Mouse (Mus musculus) layer of hippocampus, adult 9-11 months (tissue): ENCODE measurements around the gene Il11.
"Not testable (repeated sequence)": the region's sequence is repeated elsewhere in the genome, so short reads cannot be mapped to it uniquely, and the experiment has no call there.

Source experiments
- DNase-seq: peaks from one replicate; pipeline ENCODE4 v3.0.0; 2022

The Il11 gene

GRCm38 (mm10) chr7:4782759-4783158 is at the start of gene Il11, which contains the start of gene Tmem190:
Il11 (minus strand) TSS chr7:4782859.
Tmem190 (plus strand) TSS chr7:4782937.
- no peak for DNase-seq

DNA sequence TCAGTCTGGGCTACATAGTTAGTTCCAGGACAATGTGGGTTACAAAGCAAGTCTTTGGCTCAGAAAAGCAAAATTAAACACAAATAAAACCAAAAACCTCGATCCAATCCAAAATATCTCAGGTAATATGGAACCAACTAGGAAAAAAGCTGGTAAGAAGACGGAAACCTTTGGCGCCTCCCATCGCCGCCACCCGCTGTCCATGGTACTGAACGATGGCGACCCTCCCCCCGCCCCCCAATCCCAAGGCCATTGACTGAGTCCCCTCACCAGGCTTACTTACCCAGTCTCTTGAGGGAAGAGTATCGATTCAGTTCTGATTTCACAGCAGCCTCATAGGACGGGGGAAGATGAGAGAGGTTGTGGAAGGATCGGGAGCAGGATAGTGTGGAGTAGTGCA is 47.8 kb upstream of the Il11 start:
- DNase-seq = no peak

GRCm38 (mm10) chr7:4825365-4825764 is 42.7 kb upstream of the Il11 start:
- no peak for DNase-seq

- no peak for DNase-seq
Observed at GRCm38 (mm10) chr7:4822162-4822907, 39.7 kb upstream of the Il11 start.

- peak; percentile 75 for DNase-seq
Observed at GRCm38 (mm10) chr7:4821690-4822089, 39.0 kb upstream of the Il11 start.

- DNase-seq = not testable (repeated sequence)
Observed at GRCm38 (mm10) chr7:4820925-4821324, 38.3 kb upstream of the Il11 start.

- DNase-seq = no peak
Observed at GRCm38 (mm10) chr7:4816559-4816958, 33.9 kb upstream of the Il11 start.

- no peak for DNase-seq
Observed at GRCm38 (mm10) chr7:4813105-4813791, 30.6 kb upstream of the Il11 start.

DNA sequence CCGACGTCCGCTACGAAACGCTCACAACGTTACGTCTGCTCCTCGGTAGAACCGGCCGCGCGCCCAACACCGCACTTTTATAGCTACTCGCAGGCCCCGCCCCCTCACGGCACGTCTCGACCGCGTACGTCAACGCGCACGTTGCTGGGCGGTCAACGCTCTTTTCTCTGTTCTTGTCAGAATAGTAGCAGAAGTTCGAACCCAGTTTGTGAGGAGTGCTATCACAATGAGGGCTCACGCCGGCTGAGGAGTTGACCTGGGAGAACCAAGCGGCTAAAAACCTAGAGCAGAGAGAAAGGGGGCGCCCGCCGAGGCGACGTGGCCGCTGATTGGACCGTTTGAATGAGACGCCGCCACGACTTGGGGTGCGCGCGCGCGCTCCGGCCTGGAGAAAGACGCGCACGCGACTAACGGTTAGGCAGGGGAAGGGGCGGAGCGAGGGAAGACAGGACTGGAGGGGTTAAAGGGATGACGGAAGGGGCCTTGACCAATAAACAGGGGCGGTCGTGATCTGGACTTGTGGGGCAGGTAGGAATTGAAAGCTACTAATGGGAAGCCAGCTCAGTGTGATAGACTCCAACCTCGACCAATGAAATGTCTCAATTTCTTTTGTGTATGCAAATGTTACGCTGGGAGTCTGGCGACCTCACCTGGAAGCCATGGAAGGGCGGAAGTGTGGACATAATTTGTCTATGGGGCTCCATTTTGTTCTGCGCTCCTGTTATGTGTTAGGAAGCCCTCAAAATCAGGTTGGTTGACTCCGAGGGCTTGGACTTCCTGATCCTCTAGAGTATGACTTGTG is 29.8 kb upstream of the Il11 start, which contains the start of gene Ube2s:
Ube2s (minus strand) TSS at position 288 of the 802 bp plus-strand sequence.
- DNase-seq = peak; percentile 99

GRCm38 (mm10) chr7:4811842-4812302 is 29.2 kb upstream of the Il11 start:
- peak; percentile 46 for DNase-seq

GRCm38 (mm10) chr7:4811131-4811530 is 28.5 kb upstream of the Il11 start:
- DNase-seq = not testable (repeated sequence)

GRCm38 (mm10) chr7:4806716-4807115 is 24.1 kb upstream of the Il11 start:
- no peak for DNase-seq

DNA sequence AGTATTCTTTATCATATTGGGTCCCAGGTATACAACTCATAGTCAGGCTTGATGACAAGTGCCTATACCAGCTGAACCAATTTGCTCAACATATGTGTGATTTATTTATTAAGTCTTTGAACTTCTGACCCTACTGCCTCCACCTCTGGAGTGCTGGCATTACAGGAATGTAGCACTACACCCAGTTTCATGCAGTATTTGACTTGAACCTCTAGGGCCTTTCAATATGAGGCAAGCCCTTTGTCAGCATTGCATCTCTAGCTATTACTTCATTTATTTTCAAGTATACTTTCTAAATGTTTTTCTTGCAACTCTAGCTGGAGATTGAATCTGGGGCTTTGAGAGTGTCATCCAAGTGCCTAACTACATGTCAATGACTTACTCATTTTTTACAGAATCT is 19.6 kb upstream of the Il11 start:
- DNase-seq = no peak

DNA sequence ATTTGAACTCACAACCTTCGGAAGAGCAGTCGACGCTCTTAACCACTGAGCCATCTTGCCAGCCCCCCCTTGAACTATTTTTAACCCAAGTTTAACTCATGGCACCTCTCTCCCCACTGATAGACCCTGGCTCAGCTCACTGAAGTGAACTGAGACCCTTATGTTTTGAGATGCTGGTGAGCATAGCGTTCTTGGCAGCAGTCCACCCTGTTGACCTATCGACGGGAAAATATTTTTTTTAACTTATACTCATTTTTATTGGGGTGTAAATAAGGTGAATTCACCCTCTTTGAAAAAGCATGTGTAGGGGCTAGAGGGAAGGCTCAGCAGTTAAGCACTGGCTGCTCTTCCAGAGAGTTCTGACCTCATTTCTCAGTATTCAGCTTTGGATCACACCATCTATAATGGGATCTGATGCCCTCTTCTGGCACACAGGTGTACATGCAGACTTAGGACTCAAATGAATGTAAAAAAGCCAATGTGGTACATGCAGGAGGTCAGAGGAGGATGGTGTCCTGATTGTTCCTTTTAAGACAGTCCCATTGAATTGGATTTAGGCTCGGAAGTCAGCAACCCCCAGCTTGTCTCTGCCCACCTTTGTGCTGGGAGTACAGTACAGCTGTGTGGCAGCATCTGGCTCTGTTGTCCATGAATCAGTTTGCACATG is 13.2 kb upstream of the Il11 start:
- DNase-seq = peak; percentile 31

GRCm38 (mm10) chr7:4794631-4795168 is 12.0 kb upstream of the Il11 start:
- no peak for DNase-seq

DNA sequence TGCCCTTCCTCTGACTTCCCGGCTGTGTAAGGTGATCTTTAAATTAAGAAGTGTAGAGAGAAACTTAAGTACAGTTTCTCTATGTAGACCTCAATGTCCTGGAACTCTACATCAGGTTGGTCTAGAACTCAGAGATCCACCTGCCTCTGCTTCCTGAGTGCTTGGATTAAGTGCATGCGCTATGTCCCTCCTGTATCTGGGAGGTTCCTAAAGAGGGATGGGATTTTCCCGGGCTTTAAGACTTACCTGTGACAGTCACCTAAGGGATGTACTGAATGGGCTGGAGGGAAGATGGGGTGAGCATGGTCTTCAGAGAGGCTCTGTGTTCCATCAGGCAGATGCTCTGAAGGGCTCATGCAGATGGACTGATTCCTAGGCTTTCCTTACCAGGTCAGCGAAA is 11.0 kb upstream of the Il11 start:
- no peak for DNase-seq

GRCm38 (mm10) chr7:4793248-4793647 is 10.6 kb upstream of the Il11 start:
- not testable (repeated sequence) for DNase-seq

GRCm38 (mm10) chr7:4792278-4793212 is 9.9 kb upstream of the Il11 start, which contains the start of gene Rpl28:
Rpl28 (plus strand) TSS chr7:4792874.
- DNase-seq = peak; percentile 96

DNA sequence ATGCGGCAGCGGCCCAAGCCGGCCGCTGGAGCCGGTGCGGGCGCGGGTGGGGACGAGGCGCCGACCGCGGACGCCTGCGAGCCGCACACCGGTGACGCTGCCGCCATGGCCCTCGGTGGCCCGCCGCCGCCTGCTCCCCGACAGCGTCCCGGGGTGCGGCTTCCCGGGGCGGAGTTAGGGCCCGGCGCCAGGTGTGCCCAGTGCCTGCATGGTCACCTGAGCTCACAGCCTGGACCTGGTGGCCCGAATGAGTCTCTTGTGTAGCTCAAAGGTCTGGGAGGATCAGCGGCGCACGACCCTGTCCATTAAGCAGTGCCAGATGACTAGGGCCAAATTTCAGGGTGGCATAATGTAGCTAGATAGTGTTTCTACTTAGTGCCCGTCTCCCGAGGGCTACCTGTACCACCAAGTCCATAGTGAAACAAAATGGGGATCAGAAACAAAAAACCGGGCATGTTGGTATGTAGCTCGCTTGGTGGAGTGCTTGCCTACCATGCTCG is 6.8 kb upstream of the Il11 start, which contains the start of gene Tmem238:
Tmem238 (minus strand) TSS at position 221 of the 500 bp plus-strand sequence.
- no peak for DNase-seq

DNA sequence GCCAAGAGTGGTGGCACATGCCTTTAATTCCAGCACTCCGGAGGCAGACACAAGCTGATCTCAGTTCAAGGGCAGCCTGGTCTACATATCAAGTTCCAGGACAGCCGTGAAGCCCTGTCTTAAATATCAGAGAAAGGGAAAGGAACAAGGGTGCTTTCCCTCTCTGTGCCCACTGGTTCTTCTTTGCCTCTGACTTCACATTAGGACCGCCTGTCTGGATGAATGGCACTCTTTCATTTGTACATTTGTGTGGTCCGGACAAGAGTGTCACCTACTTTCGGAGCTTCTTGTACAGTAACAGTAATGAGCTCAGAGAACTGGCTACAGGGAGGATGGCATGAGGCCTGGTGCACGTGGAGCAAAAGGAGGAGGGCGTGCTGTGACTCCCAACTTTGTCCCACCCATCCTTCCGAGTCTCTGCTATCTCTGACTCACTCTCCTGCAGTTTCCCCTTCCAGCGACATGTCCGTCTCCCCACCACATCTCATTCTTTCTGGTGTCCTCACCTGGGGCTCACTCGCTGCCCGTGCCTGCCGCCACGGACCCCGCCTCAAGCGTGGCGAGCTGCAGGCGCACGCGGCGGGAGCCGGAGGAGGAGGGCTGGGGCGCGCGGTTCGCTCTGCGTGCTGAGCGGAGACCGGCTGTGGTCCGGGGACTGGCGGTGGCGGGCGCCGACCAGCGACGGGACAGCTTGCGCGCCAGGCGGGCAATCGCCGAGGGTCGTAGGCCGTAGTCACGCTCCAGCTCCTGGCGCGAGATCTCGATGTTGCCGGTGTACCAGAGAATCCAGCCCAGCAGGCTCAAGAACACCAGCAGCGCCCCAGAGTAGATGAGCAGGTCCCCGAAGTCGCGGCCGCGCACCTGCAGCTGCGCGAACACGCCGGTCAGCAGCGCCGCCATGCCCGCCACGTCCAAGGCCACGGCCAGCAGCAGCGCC is 6.1 kb upstream of the Il11 start:
- peak; percentile 31 for DNase-seq
